Mouse (Mus musculus) intestine, embryonic 15.5 days (tissue): ENCODE measurements around the gene Fyb2. TPM values are rescaled to one million over a fixed set of nuclear protein-coding genes. Genes with fewer than 3 reads are reported as not detected.

ENCODE experiments used
- ATAC-seq: fragments of 200-750 bp; cut with Nextera tagmentation; 2 replicates; pipeline ENCODE4 v1.8.0; 2017; ENCODE audit warnings: moderate TSS enrichment, moderate library complexity
- H3K27ac ChIP-seq: fragments of 300-500 bp; sonication (generic); 2 replicates; pipeline ENCODE4 v1.5.1; 2015; ENCODE audit warnings: mild to moderate bottlenecking, inconsistent platforms
- H3K27me3 ChIP-seq: fragments of 300-500 bp; sonication (generic); replicated peaks from 2 replicates; pipeline ENCODE4 v1.6.1; 2015; ENCODE audit warnings: inconsistent platforms
- H3K36me3 ChIP-seq: fragments of 300-500 bp; sonication (generic); 2 replicates; pipeline ENCODE4 v1.6.1; 2015; ENCODE audit warnings: inconsistent platforms
- H3K4me1 ChIP-seq: fragments of 300-500 bp; sonication (generic); replicated peaks from 2 replicates; pipeline ENCODE4 v1.6.1; 2015; ENCODE audit warnings: inconsistent platforms
- H3K4me2 ChIP-seq: fragments of 300-500 bp; sonication (generic); replicated peaks from 2 replicates; pipeline ENCODE4 v1.6.1; 2015; ENCODE audit warnings: mild to moderate bottlenecking, inconsistent platforms
- H3K4me3 ChIP-seq: fragments of 300-500 bp; sonication (generic); replicated peaks from 2 replicates; pipeline ENCODE4 v1.5.1; 2015; ENCODE audit warnings: inconsistent platforms
- H3K9ac ChIP-seq: fragments of 300-500 bp; sonication (generic); 2 replicates; pipeline ENCODE4 v1.6.1; 2015; ENCODE audit warnings: inconsistent platforms
- H3K9me3 ChIP-seq: fragments of 300-500 bp; sonication (generic); 2 replicates; pipeline ENCODE4 v1.6.1; 2016; ENCODE audit warnings: inconsistent platforms
- WGBS: fragments of 180-500 bp; shearing (Covaris S2); methylation state at CpG from one replicate; pipeline ENCODE4 v1.1.7; 2015; 5-methylcytosine and 5-hydroxymethylcytosine counted together
- polyA plus RNA-seq: library from polyadenylated mRNA; unstranded; fragments of >200 nt; fragmentation: Nextera tagmentation; extraction: Ambion mirVana; gene quantifications from 2 replicates; pipeline ENCODE4 v1.2.1, GENCODE M21; 2015

The Fyb2 gene
- polyA plus RNA-seq, 1 experiment from 2014 or later, result 0.11 TPM

- no peak for ATAC-seq
- Histone ChIP-seq H3K9ac (no peak overlapping the region), H3K4me2 (no peak overlapping the region), H3K27ac (no peak overlapping the region), H3K4me1 (no peaks in the 10 kb centered on the region), H3K4me3 (no peak overlapping the region), H3K27me3 (no peaks in the 10 kb centered on the region), H3K36me3 (no peaks in the 10 kb centered on the region), H3K9me3 (no peaks in the 10 kb centered on the region)
- WGBS, result 90% methylated on average over 6 of the region's 6 CpGs
These were observed 8.2 kb upstream of the Fyb2 start for GRCm38 (mm10) chr4:104905049-104905448.

DNA sequence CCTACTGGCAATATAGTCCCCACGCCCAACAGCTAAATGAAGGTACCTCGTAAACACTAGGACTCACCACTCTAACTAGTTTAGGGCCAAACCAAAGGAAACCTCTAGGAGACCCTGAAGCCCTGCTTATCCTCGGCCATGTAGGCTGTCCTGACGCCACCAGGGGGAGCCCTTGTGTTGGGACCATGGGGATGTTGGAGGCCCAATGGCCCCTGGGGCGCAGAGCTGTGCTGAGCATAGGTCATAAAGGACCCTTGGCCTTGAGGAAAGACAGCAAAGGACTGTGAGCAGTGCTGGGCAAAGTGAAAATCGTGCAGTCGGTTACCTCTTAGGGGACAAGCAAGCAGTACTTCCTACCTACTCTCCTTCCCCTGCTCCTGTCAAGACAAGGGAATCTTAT lies 1.6 kb upstream of the Fyb2 start:
- Histone ChIP-seq H3K4me3 (no peak overlapping the region), H3K9ac (no peak overlapping the region), H3K27ac (no peak overlapping the region), H3K9me3 (no peaks in the 10 kb centered on the region), H3K36me3 (no peaks in the 10 kb centered on the region), H3K27me3 (no peaks in the 10 kb centered on the region), H3K4me1 (no peaks in the 10 kb centered on the region; the same call in 1 of the 2 replicates), H3K4me2 (no peak overlapping the region)
- peak; percentile 77 for ATAC-seq
- 26% methylated on average over 7 of the region's 7 CpGs for WGBS

- Histone ChIP-seq H3K9me3 (no peaks in the 10 kb centered on the region), H3K4me1 (no peaks in the 10 kb centered on the region; the same call in 1 of the 2 replicates), H3K4me3 (no peak overlapping the region), H3K27me3 (no peaks in the 10 kb centered on the region), H3K4me2 (no peak overlapping the region), H3K27ac (no peak overlapping the region), H3K36me3 (no peaks in the 10 kb centered on the region), H3K9ac (no peak overlapping the region)
- no peak for ATAC-seq
- 58% methylated on average over 6 of the region's 6 CpGs for WGBS
These were observed 1.5 kb downstream of the Fyb2 start for GRCm38 (mm10) chr4:104914711-104915247.

DNA sequence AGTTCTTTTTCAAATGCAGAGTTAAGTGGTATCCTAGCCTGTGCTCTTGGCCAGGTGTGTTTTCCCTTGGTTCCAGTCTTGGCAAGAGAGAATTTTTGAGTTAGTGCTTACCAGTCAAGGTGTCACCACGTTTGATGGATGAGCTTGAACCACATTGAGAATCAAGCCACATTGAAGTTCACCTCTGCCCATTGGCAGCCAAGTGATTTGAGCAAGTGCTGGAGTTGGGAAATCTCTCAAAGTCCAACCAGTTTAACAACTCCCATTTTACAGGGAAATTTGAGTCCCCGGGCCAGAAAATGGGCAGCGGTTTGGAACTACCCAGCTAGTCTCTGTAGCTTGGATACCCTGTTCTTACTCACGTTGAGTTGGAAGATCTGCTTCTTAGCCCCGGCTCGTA lies 4.8 kb downstream of the Fyb2 start:
- Histone ChIP-seq H3K4me1 (no peaks in the 10 kb centered on the region; the same call in 1 of the 2 replicates), H3K27ac (no peak overlapping the region), H3K4me3 (no peak overlapping the region), H3K36me3 (no peaks in the 10 kb centered on the region), H3K4me2 (no peak overlapping the region), H3K9ac (no peak overlapping the region), H3K9me3 (no peaks in the 10 kb centered on the region), H3K27me3 (no peaks in the 10 kb centered on the region)
- WGBS, result 76% methylated on average over 6 of the region's 6 CpGs
- no peak for ATAC-seq

DNA sequence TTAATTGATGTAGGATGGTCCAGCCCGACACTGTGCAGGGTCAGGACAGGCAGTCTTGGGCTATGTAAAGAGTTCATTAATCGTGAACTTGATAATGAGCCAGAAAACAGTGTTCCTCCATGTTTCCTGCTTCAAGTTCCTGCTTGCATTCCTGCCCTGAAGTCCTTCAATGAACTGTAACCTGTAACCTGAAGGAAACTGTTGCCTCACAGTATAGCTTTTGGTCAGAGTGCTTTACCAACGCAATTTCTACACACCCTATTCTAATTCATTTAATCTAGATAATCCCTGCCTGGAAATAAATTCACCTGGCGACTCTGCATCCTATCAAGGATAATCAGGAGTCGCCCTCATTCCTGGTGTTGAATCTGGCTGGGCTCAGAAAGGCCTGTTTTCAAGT lies 12.1 kb downstream of the Fyb2 start:
- H3K27ac ChIP-seq, result no peak overlapping the region
- no peak overlapping the region for H3K4me3 ChIP-seq
- H3K9me3 ChIP-seq, result no peaks in the 10 kb centered on the region
- no peak overlapping the region for H3K4me2 ChIP-seq
- H3K4me1 ChIP-seq, result no peaks in the 10 kb centered on the region
- WGBS, result 82% methylated on average over 5 of the region's 5 CpGs
- ATAC-seq, result no peak
- H3K27me3 ChIP-seq, result no peaks in the 10 kb centered on the region
- no peak overlapping the region for H3K9ac ChIP-seq
- H3K36me3 ChIP-seq, result no peaks in the 10 kb centered on the region

- no peaks in the 10 kb centered on the region for H3K36me3 ChIP-seq
- ATAC-seq, result no peak
- H3K27me3 ChIP-seq, result no peaks in the 10 kb centered on the region
- H3K9ac ChIP-seq, result no peak overlapping the region
- H3K4me3 ChIP-seq, result no peak overlapping the region
- H3K4me2 ChIP-seq, result no peak overlapping the region
- no peaks in the 10 kb centered on the region for H3K4me1 ChIP-seq
- WGBS, result 82% methylated on average over 7 of the region's 7 CpGs
- H3K27ac ChIP-seq, result no peak overlapping the region
- H3K9me3 ChIP-seq, result no peaks in the 10 kb centered on the region
These were observed 15.9 kb downstream of the Fyb2 start for GRCm38 (mm10) chr4:104929165-104929564.

- ATAC-seq, result peak; percentile 72
- Histone ChIP-seq H3K36me3 (no peaks in the 10 kb centered on the region), H3K27me3 (no peaks in the 10 kb centered on the region), H3K4me2 (no peak overlapping the region), H3K9ac (no peak overlapping the region), H3K4me1 (0 out of 2 replicates have a peak, but pooled peaks cover 5% of the 10 kb centered on the region), H3K9me3 (no peaks in the 10 kb centered on the region), H3K27ac (no peak overlapping the region), H3K4me3 (no peak overlapping the region)
These were observed 20.4 kb downstream of the Fyb2 start for GRCm38 (mm10) chr4:104933620-104934019.

- H3K9me3 ChIP-seq, result no peaks in the 10 kb centered on the region
- H3K4me2 ChIP-seq, result no peak overlapping the region
- H3K4me1 ChIP-seq, result 0 out of 2 replicates have a peak, but pooled peaks cover 5% of the 10 kb centered on the region
- H3K9ac ChIP-seq, result no peak overlapping the region
- WGBS, result 51% methylated on average over 3 of the region's 3 CpGs
- no peaks in the 10 kb centered on the region for H3K36me3 ChIP-seq
- no peaks in the 10 kb centered on the region for H3K27me3 ChIP-seq
- H3K27ac ChIP-seq, result no peak overlapping the region
- H3K4me3 ChIP-seq, result no peak overlapping the region
- no peak for ATAC-seq
These were observed 21.7 kb downstream of the Fyb2 start for GRCm38 (mm10) chr4:104934997-104935396.

DNA sequence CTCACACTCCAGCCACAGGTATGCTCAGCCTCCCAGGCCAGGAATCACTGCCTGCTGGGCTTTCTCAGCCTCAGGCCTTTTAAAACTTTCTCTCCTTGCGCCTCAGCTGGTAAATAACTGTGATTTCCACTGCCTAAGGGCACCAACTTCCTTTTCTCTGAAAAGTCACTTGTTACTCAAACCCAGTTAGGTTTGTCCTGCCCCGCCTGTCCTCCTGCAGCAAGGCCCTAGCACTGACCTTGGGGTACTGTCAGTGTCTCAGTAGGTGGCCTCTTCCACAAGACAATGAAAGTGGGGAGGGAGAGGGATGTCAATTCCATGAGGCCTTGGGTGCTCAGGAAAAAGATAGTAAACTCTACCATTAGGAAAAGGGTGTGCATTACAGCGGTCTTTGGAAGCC lies 22.2 kb downstream of the Fyb2 start:
- no peak for ATAC-seq
- Histone ChIP-seq H3K9ac (no peak overlapping the region), H3K4me1 (0 out of 2 replicates have a peak, but pooled peaks cover 5% of the 10 kb centered on the region), H3K27ac (no peak overlapping the region), H3K9me3 (no peaks in the 10 kb centered on the region), H3K4me3 (no peak overlapping the region), H3K4me2 (no peak overlapping the region), H3K36me3 (no peaks in the 10 kb centered on the region), H3K27me3 (no peaks in the 10 kb centered on the region)
- WGBS, result 74% methylated on average over 3 of the region's 3 CpGs

GRCm38 (mm10) chr4:104936011-104936410 lies 22.8 kb downstream of the Fyb2 start:
- Histone ChIP-seq H3K27me3 (no peaks in the 10 kb centered on the region), H3K27ac (no peak overlapping the region), H3K4me3 (no peak overlapping the region), H3K4me1 (0 out of 2 replicates have a peak, but pooled peaks cover 5% of the 10 kb centered on the region), H3K9me3 (no peaks in the 10 kb centered on the region), H3K4me2 (no peak overlapping the region), H3K9ac (no peak overlapping the region), H3K36me3 (no peaks in the 10 kb centered on the region)
- ATAC-seq, result no peak
- 47% methylated on average over 9 of the region's 9 CpGs for WGBS

DNA sequence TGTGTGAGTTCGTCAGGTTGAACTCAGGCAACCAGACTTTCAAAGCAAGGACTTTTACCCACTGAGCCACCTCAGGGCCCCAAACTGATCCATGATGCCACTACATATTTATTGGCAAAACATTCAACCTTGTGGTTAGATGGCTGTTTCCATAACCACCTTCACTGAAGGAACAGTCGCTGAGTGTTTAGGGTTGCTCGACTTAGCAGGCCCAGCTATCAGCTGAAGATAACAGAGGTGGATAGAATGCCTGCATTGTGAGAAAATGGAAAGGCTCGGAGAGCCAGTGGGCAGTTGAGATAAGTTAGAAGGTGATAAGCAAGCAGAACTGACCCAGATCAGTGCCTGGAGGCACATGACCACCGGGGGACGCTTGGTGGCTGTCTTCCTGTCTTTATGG lies 26.3 kb downstream of the Fyb2 start:
- Histone ChIP-seq H3K4me2 (no peak overlapping the region), H3K9ac (no peak overlapping the region), H3K36me3 (no peaks in the 10 kb centered on the region), H3K27me3 (no peaks in the 10 kb centered on the region), H3K4me1 (0 out of 2 replicates have a peak, but pooled peaks cover 5% of the 10 kb centered on the region), H3K4me3 (no peak overlapping the region), H3K27ac (no peak overlapping the region), H3K9me3 (no peaks in the 10 kb centered on the region)
- no peak for ATAC-seq
- WGBS, result 63% methylated on average over 6 of the region's 6 CpGs

GRCm38 (mm10) chr4:104941895-104942294 lies 28.6 kb downstream of the Fyb2 start:
- ATAC-seq, result no peak
- WGBS, result 65% methylated on average over 1 of the region's 1 CpGs

GRCm38 (mm10) chr4:104944482-104944881 lies 31.2 kb downstream of the Fyb2 start:
- no peaks in the 10 kb centered on the region for H3K4me1 ChIP-seq
- no peaks in the 10 kb centered on the region for H3K27me3 ChIP-seq
- H3K9ac ChIP-seq, result no peak overlapping the region
- H3K9me3 ChIP-seq, result no peaks in the 10 kb centered on the region
- H3K36me3 ChIP-seq, result no peaks in the 10 kb centered on the region
- H3K27ac ChIP-seq, result no peak overlapping the region
- no peak overlapping the region for H3K4me3 ChIP-seq
- H3K4me2 ChIP-seq, result no peak overlapping the region
- WGBS, result 59% methylated on average over 1 of the region's 1 CpGs
- ATAC-seq, result no peak

More at GRCm38 (mm10) chr4:104941895-104942294, 28.6 kb downstream of the Fyb2 start:
- Histone ChIP-seq H3K27me3 (no peaks in the 10 kb centered on the region), H3K4me3 (no peak overlapping the region), H3K4me2 (no peak overlapping the region), H3K9ac (no peak overlapping the region), H3K36me3 (no peaks in the 10 kb centered on the region), H3K4me1 (no peaks in the 10 kb centered on the region), H3K9me3 (no peaks in the 10 kb centered on the region), H3K27ac (no peak overlapping the region)
